Mouse (Mus musculus) kidney, embryonic 14.5 days (tissue): Measurements from ENCODE around the gene Kcnh1. TPM values are rescaled to one million over a fixed set of nuclear protein-coding genes. Genes with fewer than 3 reads are reported as not detected.

Experiments used
- ATAC-seq: fragments of 200-750 bp; cut with Nextera tagmentation; 2 replicates; pipeline ENCODE4 v1.8.0; 2017; ENCODE audit warnings: moderate number of reproducible peaks, mild to moderate bottlenecking, moderate TSS enrichment, moderate library complexity; ENCODE audit not compliant: low FRiP score, low TSS enrichment
- H3K27ac ChIP-seq: fragments of 300-500 bp; sonication (generic); 2 replicates; pipeline ENCODE4 v1.5.1; 2014; ENCODE audit warnings: low read depth, mild to moderate bottlenecking, low read length, moderate library complexity, mixed read lengths
- H3K27me3 ChIP-seq: fragments of 300-500 bp; sonication (generic); 2 replicates; pipeline ENCODE4 v1.6.1; 2014; ENCODE audit warnings: mild to moderate bottlenecking, low read length; ENCODE audit not compliant: control insufficient read depth, insufficient read depth
- H3K36me3 ChIP-seq: fragments of 300-500 bp; sonication (generic); 2 replicates; pipeline ENCODE4 v1.6.1; 2014; ENCODE audit warnings: low read length, mixed read lengths; ENCODE audit not compliant: control insufficient read depth, insufficient read depth
- H3K4me1 ChIP-seq: fragments of 300-500 bp; sonication (generic); 2 replicates; pipeline ENCODE4 v1.6.1; 2014; ENCODE audit warnings: low read length, mixed read lengths; ENCODE audit not compliant: control insufficient read depth, insufficient read depth
- H3K4me2 ChIP-seq: fragments of 300-500 bp; sonication (generic); replicated peaks from 2 replicates; pipeline ENCODE4 v1.6.1; 2014; ENCODE audit warnings: low read depth, mild to moderate bottlenecking, low read length
- H3K4me3 ChIP-seq: fragments of 300-500 bp; sonication (generic); 2 replicates; pipeline ENCODE4 v1.5.1; 2014; ENCODE audit warnings: mild to moderate bottlenecking, low read length
- H3K9ac ChIP-seq: fragments of 300-500 bp; sonication (generic); 2 replicates; pipeline ENCODE4 v1.6.1; 2014; ENCODE audit warnings: low read depth, mild to moderate bottlenecking, low read length, moderate library complexity
- H3K9me3 ChIP-seq: fragments of 300-500 bp; sonication (generic); 2 replicates; pipeline ENCODE4 v1.6.1; 2016; ENCODE audit warnings: low read length; ENCODE audit not compliant: control insufficient read depth
- WGBS: fragments of 180-500 bp; shearing (Covaris S2); extraction: QIAGEN DNeasy Blood & Tissue Kit; methylation state at CpG from one replicate; pipeline ENCODE4 v1.1.7; 2014; 5-methylcytosine and 5-hydroxymethylcytosine counted together
- polyA plus RNA-seq: library from polyadenylated mRNA; unstranded; fragments of >200 nt; fragmentation: Nextera tagmentation; extraction: Ambion mirVana; gene quantifications from 2 replicates; pipeline ENCODE4 v1.2.1, GENCODE M21; 2014

The Kcnh1 gene
- polyA plus RNA-seq, 1 experiment from 2014 or later = 0.70 TPM

DNA sequence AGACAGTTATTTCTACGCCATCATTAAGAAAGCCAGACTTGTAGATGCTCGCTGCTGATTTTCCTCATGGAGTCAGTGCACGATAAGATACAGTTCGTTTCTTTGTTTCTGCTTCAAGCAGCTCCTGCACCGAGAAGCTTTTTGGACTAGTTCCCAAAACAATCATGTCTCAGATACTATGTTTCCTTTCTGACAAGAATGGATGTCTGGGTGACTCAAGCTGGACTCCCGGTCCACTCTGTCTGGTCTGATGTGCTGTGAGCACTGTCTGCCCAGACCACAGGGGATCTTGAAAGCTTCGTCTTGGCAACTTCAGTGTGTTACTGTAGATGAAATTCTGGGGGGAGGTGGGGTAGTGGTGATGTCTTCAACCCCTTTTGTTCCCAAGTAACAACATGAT is 109.8 kb downstream of the Kcnh1 start:
- no peak overlapping the region for H3K4me3 ChIP-seq
- no peaks in the 10 kb centered on the region for H3K27me3 ChIP-seq
- WGBS = 73% methylated on average over 7 of the region's 7 CpGs
- no peak overlapping the region for H3K27ac ChIP-seq
- no peaks in the 10 kb centered on the region for H3K9me3 ChIP-seq
- H3K9ac ChIP-seq = no peak overlapping the region
- no peak for ATAC-seq
- no peaks in the 10 kb centered on the region for H3K36me3 ChIP-seq
- no peak overlapping the region for H3K4me2 ChIP-seq
- no peaks in the 10 kb centered on the region for H3K4me1 ChIP-seq

DNA sequence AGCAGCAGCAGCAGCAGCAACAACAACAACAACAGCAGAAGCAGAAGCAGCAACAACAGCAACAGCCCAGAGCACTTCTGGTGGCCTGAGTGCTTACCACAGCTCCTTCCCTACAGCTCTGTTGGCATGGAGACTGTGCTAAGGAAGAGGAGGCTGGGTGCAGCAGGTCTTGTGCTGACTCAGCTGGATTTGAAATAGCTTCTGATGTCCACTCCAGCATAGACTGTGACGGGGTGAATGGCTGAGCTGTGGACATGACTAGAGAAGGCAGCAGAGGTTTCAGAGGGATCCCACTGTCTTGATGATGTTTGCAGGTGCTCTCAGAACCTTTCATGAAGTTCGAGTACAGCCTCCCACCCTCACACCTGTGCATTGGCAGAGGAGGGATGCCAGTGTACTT is 113.0 kb downstream of the Kcnh1 start:
- WGBS = 60% methylated on average over 2 of the region's 2 CpGs
- no peak overlapping the region for H3K4me3 ChIP-seq
- no peaks in the 10 kb centered on the region for H3K27me3 ChIP-seq
- no peak overlapping the region for H3K4me2 ChIP-seq
- H3K9me3 ChIP-seq = no peaks in the 10 kb centered on the region
- no peak for ATAC-seq
- no peaks in the 10 kb centered on the region for H3K36me3 ChIP-seq
- no peak overlapping the region for H3K9ac ChIP-seq
- no peak overlapping the region for H3K27ac ChIP-seq
- H3K4me1 ChIP-seq = no peaks in the 10 kb centered on the region

DNA sequence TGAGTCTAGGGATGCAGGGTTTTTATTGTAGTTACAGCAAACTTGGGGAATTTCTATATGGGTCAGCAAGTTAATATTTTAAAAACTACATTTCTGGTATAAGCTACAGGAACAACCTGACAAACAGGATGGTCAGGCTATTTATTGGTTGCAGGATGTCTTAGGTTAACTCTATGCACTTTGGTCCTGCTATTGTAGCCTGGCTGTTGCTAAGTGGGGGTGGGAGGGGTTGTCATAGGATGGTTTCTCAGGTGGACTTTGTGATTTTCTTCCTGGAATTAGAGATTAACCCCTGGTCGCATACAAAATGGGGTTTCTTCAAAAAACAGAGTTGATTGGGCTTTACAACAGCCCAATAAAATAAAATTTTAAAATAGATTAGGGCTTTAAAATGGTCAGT is 114.6 kb downstream of the Kcnh1 start:
- Histone ChIP-seq H3K27ac (no peak overlapping the region), H3K4me2 (no peak overlapping the region), H3K4me3 (no peak overlapping the region), H3K36me3 (no peaks in the 10 kb centered on the region), H3K4me1 (no peaks in the 10 kb centered on the region), H3K9ac (no peak overlapping the region), H3K9me3 (no peaks in the 10 kb centered on the region), H3K27me3 (no peaks in the 10 kb centered on the region)
- no peak for ATAC-seq
- 90% methylated on average over 1 of the region's 1 CpGs for WGBS

DNA sequence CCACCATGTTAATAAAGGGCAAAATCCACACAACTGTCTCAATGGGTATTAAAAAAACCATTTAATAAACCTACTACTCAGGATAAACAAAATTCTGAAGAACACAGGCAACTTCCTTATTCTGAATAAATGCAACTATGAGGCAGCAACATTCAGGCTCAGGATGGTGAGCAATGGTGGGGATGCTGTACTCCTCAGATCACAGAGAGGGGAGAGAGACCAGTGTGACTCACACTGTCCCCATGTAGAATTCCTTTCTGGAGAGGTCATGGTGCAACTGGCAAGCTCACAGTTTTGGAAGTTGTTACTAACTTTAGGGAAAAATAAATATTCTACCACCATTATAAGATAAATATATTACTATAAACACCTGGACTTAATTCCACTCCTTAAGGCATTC is 116.5 kb downstream of the Kcnh1 start:
- Histone ChIP-seq H3K9ac (no peak overlapping the region), H3K36me3 (no peaks in the 10 kb centered on the region), H3K4me1 (no peaks in the 10 kb centered on the region), H3K27ac (no peak overlapping the region), H3K4me2 (no peak overlapping the region), H3K27me3 (no peaks in the 10 kb centered on the region), H3K4me3 (no peak overlapping the region), H3K9me3 (no peaks in the 10 kb centered on the region)
- ATAC-seq = no peak

DNA sequence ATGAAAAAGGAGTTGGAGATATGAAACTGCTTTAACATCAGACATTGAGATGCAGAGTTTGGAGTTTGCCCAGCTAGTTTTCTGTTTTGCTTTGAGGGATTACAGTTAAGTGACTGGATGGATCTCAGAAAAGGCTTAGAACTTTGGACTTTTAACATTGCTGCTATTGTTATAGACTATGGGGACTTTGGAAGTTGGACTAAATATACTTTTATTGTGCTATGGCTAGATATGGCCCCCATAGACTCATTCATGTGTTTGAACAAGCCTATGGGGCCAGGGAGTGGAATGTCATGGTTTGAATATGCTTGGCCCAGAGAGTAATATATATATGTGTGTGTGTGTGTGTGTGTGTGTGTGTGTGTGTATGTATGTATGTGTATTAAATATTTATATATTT is 120.7 kb downstream of the Kcnh1 start:
- Histone ChIP-seq H3K27ac (no peak overlapping the region), H3K4me1 (0 out of 2 replicates have a peak, but pooled peaks cover 3% of the 10 kb centered on the region), H3K9me3 (no peaks in the 10 kb centered on the region), H3K36me3 (no peaks in the 10 kb centered on the region), H3K9ac (no peak overlapping the region), H3K27me3 (no peaks in the 10 kb centered on the region), H3K4me2 (no peak overlapping the region), H3K4me3 (no peak overlapping the region)
- no peak for ATAC-seq

DNA sequence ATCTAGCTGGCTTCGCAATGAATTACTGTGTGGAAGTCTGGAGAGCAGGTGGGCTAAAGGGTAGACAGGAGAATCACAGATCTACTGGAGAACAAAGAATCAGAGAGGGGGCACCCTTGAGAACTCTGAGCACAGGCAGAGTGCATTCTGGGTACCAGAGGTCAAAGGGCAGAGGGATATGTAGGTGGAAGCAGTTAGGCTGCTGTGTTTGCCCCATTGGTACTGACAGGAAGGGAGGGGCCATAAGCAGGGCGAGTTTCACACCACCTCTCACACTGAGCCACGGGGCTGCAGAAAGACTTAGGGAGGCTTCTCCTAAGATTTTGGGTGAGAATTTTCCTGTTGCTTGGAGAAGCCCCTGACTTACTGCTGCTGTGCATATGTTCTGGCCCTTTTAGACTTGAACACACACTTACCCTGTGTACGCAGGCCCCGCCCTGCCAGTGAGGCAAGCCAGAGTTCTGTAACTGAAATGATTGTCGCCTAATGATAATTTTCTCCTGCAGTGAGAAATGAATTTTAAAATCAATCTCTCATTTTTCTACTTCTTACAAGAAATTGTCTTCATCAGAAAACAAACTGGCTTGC is 121.4 kb downstream of the Kcnh1 start:
- no peak for ATAC-seq
- Histone ChIP-seq H3K4me3 (no peak overlapping the region), H3K9me3 (no peaks in the 10 kb centered on the region), H3K4me1 (0 out of 2 replicates have a peak, but pooled peaks cover 3% of the 10 kb centered on the region), H3K9ac (no peak overlapping the region), H3K27me3 (no peaks in the 10 kb centered on the region), H3K27ac (no peak overlapping the region), H3K36me3 (no peaks in the 10 kb centered on the region), H3K4me2 (no peak overlapping the region)
- 72% methylated on average over 6 of the region's 6 CpGs for WGBS

DNA sequence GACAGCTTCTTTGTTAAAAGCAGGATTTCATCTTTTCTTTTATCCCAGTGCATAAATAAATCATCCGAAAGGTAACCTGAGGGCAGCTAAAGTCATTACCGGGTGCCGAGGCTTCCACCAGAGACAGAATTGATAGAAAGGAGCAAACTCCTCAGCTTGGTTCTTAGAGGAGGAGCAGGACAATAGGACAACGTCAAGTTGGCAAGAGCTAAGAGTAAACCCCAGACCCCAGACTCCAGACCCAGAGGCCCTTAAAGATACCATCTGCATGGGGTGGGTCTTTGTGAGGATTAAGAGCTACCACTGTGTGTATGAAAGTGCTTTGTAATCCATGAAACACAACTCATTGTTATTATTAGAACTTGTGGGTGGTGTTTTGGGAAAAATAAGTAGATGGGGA is 121.9 kb downstream of the Kcnh1 start:
- ATAC-seq = no peak
- Histone ChIP-seq H3K27me3 (no peaks in the 10 kb centered on the region), H3K9me3 (no peaks in the 10 kb centered on the region), H3K36me3 (no peaks in the 10 kb centered on the region), H3K9ac (no peak overlapping the region), H3K4me2 (no peak overlapping the region), H3K4me1 (0 out of 2 replicates have a peak, but pooled peaks cover 3% of the 10 kb centered on the region), H3K4me3 (no peak overlapping the region), H3K27ac (no peak overlapping the region)
- 51% methylated on average over 4 of the region's 4 CpGs for WGBS

DNA sequence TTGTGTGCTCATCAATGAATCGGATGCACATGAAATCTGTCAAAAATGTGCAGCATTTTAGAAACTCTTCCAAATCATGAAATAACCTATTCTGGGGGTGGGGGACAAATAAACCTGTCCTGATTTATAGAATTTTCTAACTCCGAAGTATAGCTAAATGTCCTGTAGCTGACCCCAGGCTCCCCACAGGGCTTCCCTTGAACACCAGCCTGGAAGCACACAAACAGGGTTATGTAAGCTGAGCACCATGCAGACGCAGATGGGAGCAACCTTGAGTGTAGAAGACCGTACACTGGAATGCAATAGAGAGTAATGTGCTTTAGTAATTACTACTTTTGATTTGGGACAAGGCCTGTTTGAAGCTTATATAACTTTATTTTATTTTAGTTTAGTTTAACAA is 122.4 kb downstream of the Kcnh1 start:
- no peaks in the 10 kb centered on the region for H3K9me3 ChIP-seq
- no peak overlapping the region for H3K27ac ChIP-seq
- H3K4me3 ChIP-seq = no peak overlapping the region
- H3K4me2 ChIP-seq = no peak overlapping the region
- WGBS = 64% methylated on average over 4 of the region's 4 CpGs
- no peaks in the 10 kb centered on the region for H3K27me3 ChIP-seq
- H3K36me3 ChIP-seq = no peaks in the 10 kb centered on the region
- no peak for ATAC-seq
- H3K9ac ChIP-seq = no peak overlapping the region
- 0 out of 2 replicates have a peak, but pooled peaks cover 3% of the 10 kb centered on the region for H3K4me1 ChIP-seq

DNA sequence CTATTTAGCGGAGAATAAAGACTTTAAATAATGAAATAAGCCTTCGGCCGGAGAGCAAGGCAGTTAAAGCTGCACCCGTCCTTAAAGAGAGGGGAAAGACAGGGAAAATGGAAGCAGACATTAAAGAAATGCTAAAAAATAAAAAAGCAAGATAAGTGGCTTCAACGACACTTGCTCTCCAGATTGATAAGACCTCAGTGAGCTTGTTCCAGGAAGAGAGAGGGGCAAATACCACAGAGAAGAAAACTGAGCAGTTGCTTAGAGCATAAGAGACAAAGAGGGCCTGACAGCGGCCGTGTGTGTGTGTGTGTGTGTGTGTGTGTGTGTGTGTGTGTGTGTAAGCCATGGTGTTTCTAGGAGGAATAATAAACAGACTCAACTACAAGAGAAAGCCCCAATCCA is 123.0 kb downstream of the Kcnh1 start:
- 0 out of 2 replicates have a peak overlapping the region, but pooled peaks have one; percentile 24 for H3K27ac ChIP-seq
- H3K4me1 ChIP-seq = 0 out of 2 replicates have a peak, but pooled peaks cover 3% of the 10 kb centered on the region
- H3K4me2 ChIP-seq = no peak overlapping the region
- H3K9me3 ChIP-seq = no peaks in the 10 kb centered on the region
- H3K36me3 ChIP-seq = no peaks in the 10 kb centered on the region
- no peaks in the 10 kb centered on the region for H3K27me3 ChIP-seq
- no peak overlapping the region for H3K4me3 ChIP-seq
- WGBS = 61% methylated on average over 7 of the region's 7 CpGs
- no peak for ATAC-seq
- H3K9ac ChIP-seq = no peak overlapping the region
